Mouse (Mus musculus) embryonic fibroblast, embryonic 13.5 days (primary cell): Measurements from ENCODE around the gene Sgk1. TPM values are rescaled to one million over a fixed set of nuclear protein-coding genes. Genes with fewer than 3 reads are reported as not detected.
"Not testable (repeated sequence)": the region's sequence is repeated elsewhere in the genome, so short reads cannot be mapped to it uniquely, and the experiment has no call there.

Source experiments
- H3K27ac ChIP-seq: 2 replicates; pipeline ENCODE4 v1.5.1; 2012; ENCODE audit warnings: low read length, control low read depth, inconsistent platforms; ENCODE audit not compliant: insufficient read depth
- H3K4me1 ChIP-seq: 2 replicates; pipeline ENCODE4 v1.6.1; 2011; ENCODE audit warnings: low read length; ENCODE audit not compliant: control insufficient read depth, insufficient read depth
- H3K4me3 ChIP-seq: 2 replicates; pipeline ENCODE4 v1.5.1; 2011; ENCODE audit warnings: mild to moderate bottlenecking, control low read depth, low read length; ENCODE audit not compliant: insufficient read depth
- CTCF ChIP-seq: IDR thresholded peaks from 2 replicates; pipeline ENCODE4 v1.5.1; 2011; ENCODE audit warnings: mild to moderate bottlenecking, control low read depth, low read length, moderate library complexity, borderline replicate concordance; ENCODE audit not compliant: insufficient read depth
- POLR2A ChIP-seq: IDR thresholded peaks from 2 replicates; pipeline ENCODE4 v1.6.1; 2011; ENCODE audit warnings: low read depth, mild to moderate bottlenecking, control low read depth, low read length, moderate library complexity
- polyA plus RNA-seq: library from polyadenylated mRNA; stranded (reverse); fragments of >200 nt; gene quantifications from 2 replicates; pipeline ENCODE4 v1.2.4, GENCODE M21; 2011; ENCODE audit warnings: low read depth; ENCODE audit not compliant: missing spikeins, insufficient read length

The Sgk1 gene
- polyA plus RNA-seq, 1 experiment: 122 TPM

DNA sequence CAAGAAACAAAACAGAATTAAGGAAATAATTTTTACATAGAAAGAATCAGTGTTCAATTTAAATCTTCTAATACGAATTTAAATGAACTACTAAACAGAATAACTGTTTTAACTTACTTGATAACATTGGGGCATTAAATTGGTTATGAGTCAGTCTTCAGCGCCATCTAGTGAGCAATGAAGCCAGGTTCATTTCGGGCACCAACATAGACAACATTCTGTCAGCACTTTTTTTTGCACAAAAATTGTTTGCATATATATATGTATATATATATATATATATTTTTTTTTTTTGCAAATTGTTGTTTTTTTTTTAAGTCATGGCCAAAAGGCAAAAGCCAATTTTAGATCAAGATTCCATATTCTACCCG is 125.8 kb downstream of the Sgk1 start:
- H3K27ac ChIP-seq: no peak overlapping the region
- H3K4me1 ChIP-seq: no peaks in the 10 kb centered on the region
- no peak for TF ChIP-seq CTCF
- no peak for TF ChIP-seq POLR2A
- no peak overlapping the region for H3K4me3 ChIP-seq

DNA sequence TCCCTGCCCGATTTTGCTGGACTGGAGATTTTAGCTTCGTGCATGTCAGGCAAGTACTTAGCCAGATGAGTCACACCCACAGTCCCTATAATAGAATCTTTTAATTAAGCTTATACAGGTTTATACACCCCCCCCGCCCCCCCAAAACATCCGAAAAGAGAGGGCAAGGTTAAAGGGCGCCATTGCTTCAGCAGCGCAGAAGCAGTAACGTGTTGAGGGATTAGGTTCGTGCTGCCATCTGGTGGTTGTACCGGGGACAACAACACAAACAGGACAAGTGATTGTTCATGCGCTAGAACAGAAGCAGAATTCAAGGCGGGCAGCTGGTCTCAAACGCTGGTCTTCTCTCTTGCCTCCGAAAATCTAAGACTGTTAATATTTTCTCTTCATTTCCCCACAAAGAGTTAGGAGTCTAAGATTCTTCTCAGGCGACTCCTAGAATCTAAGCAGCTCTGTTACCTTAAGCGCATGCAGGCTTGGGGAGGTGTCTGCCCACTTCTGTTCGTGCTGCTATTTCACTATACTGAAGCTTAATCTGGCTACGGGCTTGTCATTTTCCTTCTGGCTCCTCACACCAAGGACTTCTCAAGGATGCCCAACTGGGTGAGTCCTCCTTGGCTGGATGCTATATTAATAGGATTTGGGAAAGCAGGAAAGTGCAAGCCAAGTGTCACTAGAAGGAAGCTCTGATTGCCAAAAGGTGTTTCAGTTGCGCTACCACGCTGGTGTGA is 128.3 kb downstream of the Sgk1 start:
- no peaks in the 10 kb centered on the region for H3K4me1 ChIP-seq
- no peak overlapping the region for H3K4me3 ChIP-seq
- TF ChIP-seq POLR2A: no peak
- TF ChIP-seq CTCF: peak; percentile 88; the same call in 1 of the 2 replicates
- H3K27ac ChIP-seq: no peak overlapping the region

DNA sequence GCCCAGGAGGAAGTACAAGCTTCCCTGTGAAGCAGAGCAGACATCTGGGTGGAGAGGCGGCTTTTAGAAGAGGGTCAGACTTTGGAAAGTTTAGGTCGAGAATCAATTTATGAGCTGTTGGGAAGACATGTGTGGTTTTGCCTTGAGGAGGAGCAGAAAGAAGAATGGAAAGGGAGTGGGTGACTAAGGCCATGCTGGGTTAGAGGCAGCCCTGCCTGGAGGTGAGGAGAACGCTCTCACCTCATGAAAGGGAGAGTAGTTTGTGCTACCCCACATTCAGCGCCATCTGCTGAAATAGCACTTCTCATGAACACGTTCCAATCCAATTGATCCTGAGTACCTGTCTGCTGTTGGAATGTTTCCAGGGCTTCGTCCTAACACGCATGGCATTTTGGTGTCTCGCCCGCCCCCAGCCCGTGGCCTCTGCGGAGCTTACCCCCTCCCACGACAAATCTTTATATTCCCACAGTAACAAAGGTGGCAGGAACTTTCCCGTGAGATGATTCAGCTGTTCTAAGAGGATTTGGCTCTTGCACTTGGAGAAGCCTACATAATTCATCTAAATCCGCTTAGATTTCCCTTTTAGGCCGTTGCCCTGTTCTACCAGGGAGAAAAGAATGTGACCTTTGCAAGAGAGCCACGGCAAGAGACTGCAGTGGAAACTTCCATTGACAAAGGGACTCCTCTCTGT is 135.6 kb downstream of the Sgk1 start:
- H3K4me3 ChIP-seq: no peak overlapping the region
- no peaks in the 10 kb centered on the region for H3K4me1 ChIP-seq
- TF ChIP-seq CTCF: no peak
- no peak for TF ChIP-seq POLR2A
- H3K27ac ChIP-seq: no peak overlapping the region

DNA sequence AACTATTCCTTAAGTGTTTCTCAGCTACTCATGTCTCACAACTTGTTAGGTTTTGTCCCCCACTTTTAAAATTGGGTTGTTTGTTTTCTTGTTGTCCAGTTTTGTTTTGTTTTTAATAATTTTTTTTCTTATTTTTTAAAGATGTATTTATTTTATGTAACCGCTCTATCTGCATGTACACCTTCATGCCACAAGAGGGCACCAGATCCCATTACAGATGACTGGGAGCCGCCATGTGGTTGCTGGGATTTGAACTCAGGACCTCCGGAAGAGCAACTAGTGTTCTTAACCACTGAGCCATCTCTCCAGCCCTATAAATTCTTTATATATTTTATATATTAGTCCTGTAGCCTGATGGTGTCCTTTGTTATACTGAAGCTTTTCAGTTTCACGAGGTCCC is 136.6 kb downstream of the Sgk1 start:
- Histone ChIP-seq H3K4me3 (no peak overlapping the region), H3K27ac (no peak overlapping the region), H3K4me1 (no peaks in the 10 kb centered on the region)
- no peak for TF ChIP-seq POLR2A
- TF ChIP-seq CTCF: no peak

DNA sequence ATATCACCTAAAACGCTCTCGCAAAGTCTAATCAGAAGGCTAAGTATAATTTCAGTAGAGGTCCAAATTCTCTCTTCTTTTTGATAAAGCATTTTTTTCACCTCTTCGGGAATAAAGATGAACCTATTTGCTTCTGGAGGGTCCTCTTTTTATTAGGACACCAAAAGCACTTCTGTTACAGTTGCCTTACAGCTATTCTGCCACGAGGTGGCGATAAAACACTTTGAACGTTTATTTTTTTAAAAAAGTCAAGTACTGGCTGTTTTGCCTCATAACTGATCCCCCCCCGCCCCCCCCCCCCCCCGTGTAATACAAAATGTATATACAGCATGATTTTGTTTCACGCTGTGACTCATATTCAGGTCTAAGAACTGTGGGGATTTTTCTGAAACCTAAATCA is 152.3 kb downstream of the Sgk1 start:
- Histone ChIP-seq H3K4me3 (no peak overlapping the region), H3K27ac (no peak overlapping the region), H3K4me1 (no peaks in the 10 kb centered on the region)
- no peak for TF ChIP-seq CTCF
- no peak for TF ChIP-seq POLR2A

DNA sequence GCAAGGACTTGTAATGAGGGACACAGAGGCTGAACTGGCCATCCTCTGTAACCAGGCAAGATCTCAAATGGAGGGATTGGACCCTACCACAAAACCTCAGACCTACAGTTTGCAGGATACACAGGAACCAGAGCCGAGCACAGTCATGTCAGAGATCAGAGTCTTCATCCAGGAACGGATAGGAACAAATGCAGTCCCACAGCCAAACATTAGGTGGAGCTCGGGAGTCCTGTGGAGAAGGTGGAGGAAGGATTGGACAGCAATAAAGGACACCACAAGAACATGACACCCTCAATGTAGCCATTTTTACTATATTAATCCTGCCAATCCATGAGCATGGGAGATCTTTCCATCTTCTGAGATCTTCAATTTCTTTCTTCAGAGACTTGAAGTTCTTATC is 154.3 kb downstream of the Sgk1 start:
- not testable (repeated sequence) for H3K4me3 ChIP-seq, H3K4me1 ChIP-seq, H3K27ac ChIP-seq
- TF ChIP-seq CTCF: 0 out of 2 replicates have a peak, but pooled peaks have one; percentile 33

Other genes starting within 250 kb of the Sgk1 start
- gene 4930444G20Rik, start 185.9 kb downstream of the Sgk1 start, polyA plus RNA-seq: not detected in 2 replicates